Mouse (Mus musculus): ENCODE measurements around the gene Trim7.

- no peak for TF ChIP-seq TAL1 (IDR thresholded peaks at IDR 0.05; ENCODE audit: low read length)
- no peak for TF ChIP-seq GATA1 (IDR thresholded peaks at IDR 0.05; ENCODE audit: low read length)
These were observed 784 bp downstream of the Trim7 start for GRCm38 (mm10) chr11:48826752-48827096.

Measured in erythroblast, embryonic 14.5 days (primary cell).